Mouse (Mus musculus): ENCODE measurements around the gene Zic3. TPM values are rescaled to one million over a fixed set of nuclear protein-coding genes. Genes with fewer than 3 reads are reported as not detected.

Zic3 gene
- total RNA-seq (2022) = not detected

- DNase-seq (ENCODE audit: low spot score) = no peak
These were observed at the start of gene Zic3 for GRCm38 (mm10) chrX:58022400-58022799. TSS of gene Zic3 (plus strand) at chrX:58022700.

- no peak for DNase-seq (ENCODE audit: low spot score)
These were observed 40.1 kb upstream of the Zic3 start for GRCm38 (mm10) chrX:57982351-57982750.

- no peak for DNase-seq (ENCODE audit: low spot score)
These were observed 34.9 kb upstream of the Zic3 start for GRCm38 (mm10) chrX:57987455-57988109.

DNA sequence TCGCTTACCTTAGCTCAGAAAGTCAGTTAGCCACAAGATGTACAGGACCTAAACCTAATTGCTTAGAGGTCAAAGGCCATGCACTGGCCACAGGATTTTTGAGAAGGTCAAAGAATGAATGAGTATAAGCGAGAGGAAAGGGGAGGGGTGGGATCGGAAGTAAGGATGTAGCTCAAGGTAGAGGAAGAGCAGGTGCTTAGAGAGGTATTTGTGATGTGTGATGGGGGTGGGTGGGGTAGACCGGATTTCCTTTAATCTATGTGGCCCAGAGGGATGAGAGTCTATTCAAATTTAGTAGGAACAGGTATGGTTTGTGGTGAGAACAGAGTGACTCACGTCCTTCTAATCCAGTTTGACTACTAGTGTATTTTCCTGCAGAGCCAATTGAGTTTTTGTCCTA is 9.1 kb upstream of the Zic3 start:
- no peak for DNase-seq (ENCODE audit: low spot score)

GRCm38 (mm10) chrX:58014093-58014492 is 8.4 kb upstream of the Zic3 start:
- no peak for DNase-seq (ENCODE audit: low spot score)

- no peak for DNase-seq (ENCODE audit: low spot score)
These were observed 7.7 kb upstream of the Zic3 start for GRCm38 (mm10) chrX:58014761-58015160.

- no peak for DNase-seq (ENCODE audit: low spot score)
These were observed 7.1 kb upstream of the Zic3 start for GRCm38 (mm10) chrX:58015336-58015945.

GRCm38 (mm10) chrX:58018720-58019119 is 3.8 kb upstream of the Zic3 start:
- DNase-seq (ENCODE audit: low spot score) = no peak

- no peak for DNase-seq (ENCODE audit: low spot score)
These were observed 3.1 kb upstream of the Zic3 start for GRCm38 (mm10) chrX:58019257-58019953.

- DNase-seq (ENCODE audit: low spot score) = no peak
These were observed 5.1 kb downstream of the Zic3 start for GRCm38 (mm10) chrX:58027631-58028030.

- no peak for DNase-seq (ENCODE audit: low spot score)
These were observed 5.6 kb downstream of the Zic3 start for GRCm38 (mm10) chrX:58028082-58028481.

DNA sequence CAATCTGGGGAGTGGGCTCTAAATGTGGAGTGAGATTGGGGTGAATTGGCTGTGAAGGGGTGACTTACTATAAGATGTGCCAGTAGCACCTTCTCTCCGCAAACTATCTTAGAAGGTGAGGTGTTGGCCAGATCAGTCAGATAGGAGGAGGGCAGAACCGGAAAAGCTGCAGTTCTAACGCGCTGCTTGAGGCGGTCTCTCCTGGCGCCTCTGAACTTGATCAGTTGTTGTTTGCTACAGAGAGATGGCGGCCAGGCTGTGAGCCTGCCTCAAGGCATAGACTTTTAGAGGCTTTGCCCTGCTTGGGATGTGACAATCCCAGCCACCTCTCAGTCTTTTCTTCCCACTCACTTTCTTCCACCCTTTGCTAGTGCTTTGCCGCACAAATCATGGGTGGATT is 6.4 kb downstream of the Zic3 start:
- no peak for DNase-seq (ENCODE audit: low spot score)

DNA sequence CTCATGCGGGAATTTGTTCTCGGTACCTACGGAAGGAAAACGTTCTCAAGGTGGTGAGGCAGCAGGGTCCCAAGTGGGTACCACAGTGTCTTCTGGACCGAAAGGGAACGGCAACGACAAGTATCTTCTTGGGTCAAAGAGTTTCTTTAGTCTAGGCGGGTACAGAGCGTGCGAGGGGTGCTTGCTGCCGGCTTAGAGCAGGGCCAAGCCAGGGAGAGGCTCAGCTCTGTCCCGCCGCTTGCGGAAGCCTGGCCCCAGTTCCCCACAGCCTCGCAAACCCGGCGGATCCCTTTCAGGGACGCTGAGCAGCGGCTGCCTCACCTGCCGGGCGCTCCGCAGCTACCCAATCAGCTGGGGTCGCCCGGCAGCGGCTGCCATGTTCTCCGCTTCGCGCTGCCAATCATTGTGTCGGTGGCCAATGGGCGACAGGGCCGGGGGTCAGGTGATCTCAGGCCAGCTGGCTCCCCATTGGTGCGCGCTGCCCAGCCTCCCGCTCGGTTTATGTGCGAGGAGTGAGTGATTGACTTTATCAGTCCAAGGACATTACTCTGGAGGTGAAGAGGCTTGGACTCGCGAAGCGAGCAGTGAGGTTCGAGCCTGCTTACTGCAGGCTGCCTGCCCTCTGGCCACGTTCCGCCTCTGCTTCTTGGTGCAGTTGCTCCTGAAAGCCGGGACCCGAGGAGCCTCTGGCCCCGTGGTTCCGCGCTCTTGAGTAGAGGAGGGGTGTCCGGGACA is 7.8 kb downstream of the Zic3 start:
- peak; percentile 2 for DNase-seq (ENCODE audit: low spot score)

GRCm38 (mm10) chrX:58030835-58031670 is 8.6 kb downstream of the Zic3 start:
- DNase-seq (ENCODE audit: low spot score) = no peak

- DNase-seq (ENCODE audit: low spot score) = no peak
These were observed 9.4 kb downstream of the Zic3 start for GRCm38 (mm10) chrX:58031671-58032605.

DNA sequence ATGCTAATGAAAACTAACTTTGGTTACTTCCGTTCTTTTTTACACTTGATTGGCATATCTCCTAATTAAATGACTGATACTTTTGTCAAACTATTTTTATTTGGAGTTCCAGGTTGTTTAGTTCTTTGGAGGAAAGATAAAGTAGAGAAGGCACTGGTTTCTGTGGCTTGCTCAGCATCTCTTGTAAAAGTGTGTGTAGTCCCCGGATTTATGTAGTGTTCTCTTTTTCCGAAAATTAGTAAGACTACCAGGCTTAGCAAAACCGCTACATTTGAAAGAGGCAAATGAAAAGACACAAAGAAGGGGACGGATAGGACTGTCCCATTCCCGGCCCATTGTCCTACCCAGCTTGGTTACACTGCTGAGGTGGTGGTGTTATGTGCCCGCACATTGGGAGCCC is 10.1 kb downstream of the Zic3 start:
- DNase-seq (ENCODE audit: low spot score) = no peak

DNA sequence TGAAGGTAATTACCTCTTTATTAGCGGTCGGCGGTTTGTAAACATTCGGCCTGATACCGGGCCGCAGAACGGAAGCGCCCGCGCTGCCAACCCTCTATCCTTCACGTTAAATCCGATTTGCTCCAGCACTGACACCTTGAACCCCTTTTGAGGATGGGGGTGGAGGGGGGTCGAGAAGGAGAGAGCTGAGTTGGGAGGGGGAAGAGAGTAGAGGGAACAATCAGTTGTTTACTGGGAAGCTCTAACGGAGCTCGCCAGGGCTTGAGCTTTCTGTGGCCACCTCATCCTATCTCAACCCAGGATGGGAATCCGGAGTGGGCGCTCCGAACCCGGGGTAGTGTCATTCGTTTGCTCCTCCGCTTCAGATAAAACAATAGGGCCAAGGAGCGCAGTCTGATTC is 11.0 kb downstream of the Zic3 start:
- DNase-seq (ENCODE audit: low spot score) = no peak

- no peak for DNase-seq (ENCODE audit: low spot score)
These were observed 15.8 kb downstream of the Zic3 start for GRCm38 (mm10) chrX:58038061-58039007.

- DNase-seq (ENCODE audit: low spot score) = no peak
These were observed 17.2 kb downstream of the Zic3 start for GRCm38 (mm10) chrX:58039703-58040102.
